Mouse (Mus musculus) splenic B cell, adult 2 months (primary cell): ENCODE measurements around the gene Cldn15.
"Not testable (repeated sequence)": the region's sequence is repeated elsewhere in the genome, so short reads cannot be mapped to it uniquely, and the experiment has no call there.

Experiments
- DNase-seq: peaks from one replicate; pipeline ENCODE4 v3.0.0-alpha.2; 2011; ENCODE audit warnings: low read depth, low spot score
- H3K27me3 ChIP-seq: 2 replicates; pipeline ENCODE4 v1.6.1; 2012; ENCODE audit warnings: mild to moderate bottlenecking, low read length, moderate library complexity, mixed read lengths; ENCODE audit not compliant: control insufficient read depth, poor library complexity, insufficient read depth, severe bottlenecking
- H3K36me3 ChIP-seq: 2 replicates; pipeline ENCODE4 v1.6.1; 2012; ENCODE audit warnings: mild to moderate bottlenecking, low read length, moderate library complexity, mixed read lengths; ENCODE audit not compliant: control insufficient read depth, poor library complexity, insufficient read depth, severe bottlenecking

Gene Cldn15

GRCm38 (mm10) chr5:136940029-136940428 is 26.4 kb upstream of the Cldn15 start:
- H3K36me3 ChIP-seq, H3K27me3 ChIP-seq, DNase-seq: not testable (repeated sequence)

GRCm38 (mm10) chr5:136940845-136941560 is 25.4 kb upstream of the Cldn15 start:
- DNase-seq = no peak
- Histone ChIP-seq H3K36me3 (no peaks in the 10 kb centered on the region), H3K27me3 (no peaks in the 10 kb centered on the region)

- H3K27me3 ChIP-seq = no peaks in the 10 kb centered on the region
- no peak for DNase-seq
- no peaks in the 10 kb centered on the region for H3K36me3 ChIP-seq
Measured at GRCm38 (mm10) chr5:136942781-136943180, 23.6 kb upstream of the Cldn15 start.

GRCm38 (mm10) chr5:136943382-136943781 is 23.0 kb upstream of the Cldn15 start:
- H3K36me3 ChIP-seq = no peaks in the 10 kb centered on the region
- no peak for DNase-seq
- H3K27me3 ChIP-seq = no peaks in the 10 kb centered on the region

- Histone ChIP-seq H3K36me3 (no peaks in the 10 kb centered on the region), H3K27me3 (no peaks in the 10 kb centered on the region)
- DNase-seq = no peak
Measured at GRCm38 (mm10) chr5:136945084-136945483, 21.3 kb upstream of the Cldn15 start.

- Histone ChIP-seq H3K27me3 (no peaks in the 10 kb centered on the region), H3K36me3 (no peaks in the 10 kb centered on the region)
- no peak for DNase-seq
Measured at GRCm38 (mm10) chr5:136947874-136948273, 18.5 kb upstream of the Cldn15 start.

- H3K27me3 ChIP-seq, DNase-seq, H3K36me3 ChIP-seq: not testable (repeated sequence)
Measured at GRCm38 (mm10) chr5:136949551-136950336, 16.7 kb upstream of the Cldn15 start.

GRCm38 (mm10) chr5:136950521-136950920 is 15.9 kb upstream of the Cldn15 start:
- no peaks in the 10 kb centered on the region for H3K36me3 ChIP-seq
- no peak for DNase-seq
- H3K27me3 ChIP-seq = no peaks in the 10 kb centered on the region

GRCm38 (mm10) chr5:136952153-136952552 is 14.3 kb upstream of the Cldn15 start:
- Histone ChIP-seq H3K36me3 (no peaks in the 10 kb centered on the region), H3K27me3 (no peaks in the 10 kb centered on the region)
- no peak for DNase-seq

- Histone ChIP-seq H3K36me3 (no peaks in the 10 kb centered on the region), H3K27me3 (no peaks in the 10 kb centered on the region)
- peak; percentile 74 for DNase-seq
Measured at GRCm38 (mm10) chr5:136953015-136953414, 13.4 kb upstream of the Cldn15 start, which contains the start of gene Fis1. Gene Fis1, plus strand, starts transcription at chr5:136953275.

- no peak for DNase-seq
- Histone ChIP-seq H3K27me3 (no peaks in the 10 kb centered on the region), H3K36me3 (no peaks in the 10 kb centered on the region)
Measured at GRCm38 (mm10) chr5:136953440-136953951, 12.9 kb upstream of the Cldn15 start.

GRCm38 (mm10) chr5:136955622-136956021 is 10.8 kb upstream of the Cldn15 start:
- H3K27me3 ChIP-seq = no peaks in the 10 kb centered on the region
- no peaks in the 10 kb centered on the region for H3K36me3 ChIP-seq
- DNase-seq = no peak

GRCm38 (mm10) chr5:136957250-136957649 is 9.2 kb upstream of the Cldn15 start:
- H3K27me3 ChIP-seq = no peaks in the 10 kb centered on the region
- no peak for DNase-seq

GRCm38 (mm10) chr5:136958991-136959605 is 7.3 kb upstream of the Cldn15 start:
- no peaks in the 10 kb centered on the region for H3K27me3 ChIP-seq

More at GRCm38 (mm10) chr5:136957250-136957649, 9.2 kb upstream of the Cldn15 start:
- no peaks in the 10 kb centered on the region for H3K36me3 ChIP-seq

GRCm38 (mm10) chr5:136960053-136960452 is 6.4 kb upstream of the Cldn15 start:
- Histone ChIP-seq H3K36me3 (peaks cover 9% of the 10 kb centered on the region; the same call in 1 of the 2 replicates), H3K27me3 (no peaks in the 10 kb centered on the region)
- no peak for DNase-seq

More at GRCm38 (mm10) chr5:136958991-136959605, 7.3 kb upstream of the Cldn15 start:
- DNase-seq = no peak
- peaks cover 6% of the 10 kb centered on the region; the same call in 1 of the 2 replicates for H3K36me3 ChIP-seq
